Mouse (Mus musculus) neural tube, embryonic 12.5 days (tissue): ENCODE results near the gene Vrk1. TPM values are rescaled to one million over a fixed set of nuclear protein-coding genes. Genes with fewer than 3 reads are reported as not detected.

ENCODE experiments used
- ATAC-seq: fragments of 200-750 bp; cut with Nextera tagmentation; 2 replicates; pipeline ENCODE4 v1.8.0; 2017; ENCODE audit warnings: low read depth, mild to moderate bottlenecking, moderate TSS enrichment, moderate library complexity; ENCODE audit not compliant: low FRiP score
- H3K27ac ChIP-seq: fragments of 300-500 bp; sonication (generic); 2 replicates; pipeline ENCODE4 v1.5.1; 2016
- H3K27me3 ChIP-seq: fragments of 300-500 bp; sonication (generic); replicated peaks from 2 replicates; pipeline ENCODE4 v1.6.1; 2016; ENCODE audit warnings: mild to moderate bottlenecking
- H3K36me3 ChIP-seq: fragments of 300-500 bp; sonication (generic); 2 replicates; pipeline ENCODE4 v1.6.1; 2016; ENCODE audit warnings: mild to moderate bottlenecking
- H3K4me1 ChIP-seq: fragments of 300-500 bp; sonication (generic); 2 replicates; pipeline ENCODE4 v1.6.1; 2016
- H3K4me2 ChIP-seq: fragments of 300-500 bp; sonication (generic); replicated peaks from 2 replicates; pipeline ENCODE4 v1.6.1; 2016; ENCODE audit warnings: mild to moderate bottlenecking
- H3K4me3 ChIP-seq: fragments of 300-500 bp; sonication (generic); 2 replicates; pipeline ENCODE4 v1.5.1; 2016
- H3K9ac ChIP-seq: fragments of 300-500 bp; sonication (generic); 2 replicates; pipeline ENCODE4 v1.6.1; 2016; ENCODE audit warnings: mild to moderate bottlenecking
- H3K9me3 ChIP-seq: fragments of 300-500 bp; sonication (generic); 2 replicates; pipeline ENCODE4 v1.6.1; 2016; ENCODE audit warnings: mild to moderate bottlenecking
- WGBS: fragments of 180-500 bp; shearing (Covaris S2); methylation state at CpG from one replicate; pipeline ENCODE4 v1.1.7; 2016; 5-methylcytosine and 5-hydroxymethylcytosine counted together
- polyA plus RNA-seq: library from polyadenylated mRNA; unstranded; fragments of >200 nt; fragmentation: Nextera tagmentation; extraction: Ambion mirVana; gene quantifications from 2 replicates; pipeline ENCODE4 v1.2.1, GENCODE M21; 2016

Vrk1 gene
- polyA plus RNA-seq, 1 experiment from 2014 or later = 61.5 TPM

- H3K4me1 ChIP-seq = peaks cover 12% of the 10 kb centered on the region
- H3K4me2 ChIP-seq = no peak overlapping the region
- H3K9me3 ChIP-seq = no peaks in the 10 kb centered on the region
- no peak overlapping the region for H3K4me3 ChIP-seq
- 49% methylated on average over 10 of the region's 10 CpGs for WGBS
- no peak overlapping the region for H3K27ac ChIP-seq
- no peak for ATAC-seq
- H3K36me3 ChIP-seq = peaks cover under 1% of the 10 kb centered on the region
- no peaks in the 10 kb centered on the region for H3K27me3 ChIP-seq
- peak overlapping the region; percentile 6; the same call in 1 of the 2 replicates for H3K9ac ChIP-seq
Measured at GRCm38 (mm10) chr12:106071575-106072166, 61.6 kb downstream of the Vrk1 start.

DNA sequence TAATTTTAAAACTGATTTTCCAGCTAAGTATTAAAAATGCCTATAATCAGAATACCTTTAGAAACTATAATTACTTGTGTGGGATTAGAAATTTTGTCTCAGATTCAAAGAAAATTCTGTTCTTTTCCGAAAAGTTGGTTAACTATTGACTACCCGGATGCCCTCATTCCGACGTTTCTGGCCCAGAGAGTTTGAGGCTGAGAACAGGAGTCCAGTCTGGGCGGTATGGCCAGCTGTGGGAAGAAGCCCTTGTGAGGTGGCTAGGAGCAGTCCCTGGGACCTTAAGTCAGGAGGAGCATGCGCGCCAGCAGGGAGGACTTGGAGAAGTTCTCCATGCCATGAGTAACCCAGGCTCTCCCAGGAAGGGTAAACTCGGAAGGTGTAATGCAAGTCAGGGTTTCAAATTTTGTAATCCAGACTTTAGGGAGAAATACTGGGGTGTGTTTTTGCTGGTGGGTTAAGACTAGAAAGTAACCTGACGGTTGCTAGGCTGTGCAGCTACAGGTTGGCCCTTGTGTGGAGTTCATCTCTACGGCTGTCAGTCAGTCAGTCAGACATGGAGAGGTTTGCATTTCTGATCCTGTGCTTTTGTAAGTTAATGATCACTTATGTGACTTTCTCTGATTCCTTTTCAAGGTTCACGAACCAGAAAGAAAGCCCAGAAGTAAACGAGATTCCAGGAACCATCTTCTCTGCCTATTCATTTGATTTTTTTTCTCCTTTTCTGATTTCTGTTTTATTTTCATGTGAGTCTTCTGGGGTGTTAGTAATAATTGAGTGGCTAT is 64.5 kb downstream of the Vrk1 start:
- Histone ChIP-seq H3K4me2 (no peak overlapping the region), H3K9ac (no peak overlapping the region), H3K4me3 (no peak overlapping the region), H3K27ac (no peak overlapping the region), H3K9me3 (no peaks in the 10 kb centered on the region), H3K36me3 (no peaks in the 10 kb centered on the region), H3K4me1 (peaks cover 14% of the 10 kb centered on the region), H3K27me3 (peaks cover 3% of the 10 kb centered on the region; the same call in 1 of the 2 replicates)
- ATAC-seq = no peak
- WGBS = 89% methylated on average over 12 of the region's 12 CpGs

- H3K27me3 ChIP-seq = peaks cover 3% of the 10 kb centered on the region; the same call in 1 of the 2 replicates
- no peaks in the 10 kb centered on the region for H3K9me3 ChIP-seq
- no peak overlapping the region for H3K4me2 ChIP-seq
- H3K4me1 ChIP-seq = peaks cover 21% of the 10 kb centered on the region
- H3K9ac ChIP-seq = no peak overlapping the region
- no peak overlapping the region for H3K27ac ChIP-seq
- 92% methylated on average over 15 of the region's 15 CpGs for WGBS
- no peak for ATAC-seq
- no peak overlapping the region for H3K4me3 ChIP-seq
- no peaks in the 10 kb centered on the region for H3K36me3 ChIP-seq
Measured at GRCm38 (mm10) chr12:106076131-106076530, 66.1 kb downstream of the Vrk1 start.

DNA sequence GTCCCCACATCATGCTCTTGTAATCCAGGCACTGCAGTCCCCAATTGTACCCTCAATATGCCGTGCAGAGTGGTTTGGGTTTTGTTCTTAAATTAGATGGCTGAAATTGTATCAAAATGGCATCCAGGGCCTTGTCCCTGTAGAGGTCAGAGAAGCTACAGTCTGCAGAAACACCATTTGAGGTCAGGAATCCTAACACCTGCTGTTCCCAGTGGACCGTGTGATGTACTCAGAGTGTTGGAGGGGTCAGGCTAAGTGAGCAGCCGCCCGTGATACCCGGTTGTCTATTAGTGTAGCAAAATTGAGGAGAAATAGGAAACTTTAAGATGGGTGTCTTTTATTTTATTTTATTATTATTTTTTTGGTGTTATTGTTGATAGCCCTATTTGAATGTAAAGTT is 70.5 kb downstream of the Vrk1 start:
- ATAC-seq = peak; percentile 26; the same call in 1 of the 2 replicates
- H3K27ac ChIP-seq = no peak overlapping the region
- H3K4me2 ChIP-seq = peak overlapping the region; percentile 59
- H3K9me3 ChIP-seq = no peaks in the 10 kb centered on the region
- H3K9ac ChIP-seq = no peak overlapping the region
- H3K4me3 ChIP-seq = no peak overlapping the region
- no peaks in the 10 kb centered on the region for H3K36me3 ChIP-seq
- WGBS = 12% methylated on average over 5 of the region's 5 CpGs
- H3K27me3 ChIP-seq = peaks cover 9% of the 10 kb centered on the region; the same call in 1 of the 2 replicates
- peaks cover 37% of the 10 kb centered on the region for H3K4me1 ChIP-seq

DNA sequence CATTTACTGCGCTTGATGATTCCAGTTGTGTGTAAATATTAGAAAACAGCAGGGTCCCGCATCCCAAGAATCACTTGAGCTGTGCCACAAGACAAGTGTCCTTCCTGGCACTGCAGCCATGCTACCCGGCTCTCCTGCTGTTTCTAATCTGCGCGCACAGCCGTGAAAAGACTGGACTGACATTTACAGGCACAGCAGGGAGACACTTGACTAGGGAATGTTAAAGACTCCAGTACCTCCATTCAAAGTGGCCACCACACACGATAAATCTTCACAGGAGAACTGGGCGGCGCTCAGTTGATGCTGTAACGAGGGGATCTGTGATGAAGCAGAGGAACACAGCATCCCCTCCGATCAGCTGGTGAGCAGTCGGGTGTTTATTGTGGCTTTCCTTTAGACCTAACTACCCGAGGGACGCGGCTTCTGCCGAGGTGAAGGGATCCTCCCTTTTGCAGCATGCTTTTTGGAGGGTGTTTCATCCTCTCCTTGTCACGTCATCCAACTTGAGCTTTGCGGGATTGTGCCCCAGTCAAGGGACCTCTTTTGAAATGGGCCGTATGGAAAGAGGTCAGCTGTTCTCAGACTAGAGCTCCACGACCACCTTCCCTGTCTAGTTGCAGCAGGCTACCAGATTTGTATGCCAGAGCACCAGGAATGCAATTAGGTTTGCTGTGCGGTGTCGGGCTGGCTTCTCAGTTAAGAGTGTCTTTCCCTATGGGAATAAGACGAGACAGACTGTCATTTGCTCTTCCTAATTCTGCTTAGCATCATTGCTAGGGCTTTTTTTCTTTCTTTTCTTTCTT is 71.1 kb downstream of the Vrk1 start:
- peak; percentile 67 for ATAC-seq
- peak overlapping the region; percentile 46; the same call in 1 of the 2 replicates for H3K27ac ChIP-seq
- H3K9me3 ChIP-seq = no peaks in the 10 kb centered on the region
- peak overlapping the region; percentile 2; the same call in 1 of the 2 replicates for H3K4me3 ChIP-seq
- H3K4me2 ChIP-seq = peak overlapping the region; percentile 59
- H3K36me3 ChIP-seq = no peaks in the 10 kb centered on the region
- peaks cover 37% of the 10 kb centered on the region for H3K4me1 ChIP-seq
- peaks cover 9% of the 10 kb centered on the region; the same call in 1 of the 2 replicates for H3K27me3 ChIP-seq
- peak overlapping the region; percentile 30; the same call in 1 of the 2 replicates for H3K9ac ChIP-seq
- 6% methylated on average over 23 of the region's 23 CpGs for WGBS

DNA sequence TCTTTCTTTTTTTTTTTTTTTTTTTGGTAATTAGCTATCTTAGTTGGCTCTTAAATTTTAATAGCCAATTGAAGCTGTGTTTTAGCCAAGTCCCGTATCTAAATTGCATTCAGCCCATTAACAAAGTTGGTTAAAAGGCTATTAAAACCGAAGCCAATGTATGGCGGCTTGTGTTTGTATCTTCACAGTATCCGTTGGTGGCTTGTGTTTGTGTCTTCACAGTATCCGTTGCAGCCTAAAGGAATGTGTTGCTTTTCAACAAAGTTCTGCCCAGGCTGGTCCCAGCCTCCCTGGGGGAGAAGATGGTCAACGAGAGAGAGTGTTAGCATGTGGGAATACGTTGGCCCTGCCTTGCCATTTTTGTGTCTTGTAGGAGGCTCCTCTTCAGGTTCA is 71.7 kb downstream of the Vrk1 start:
- H3K27me3 ChIP-seq = peaks cover 9% of the 10 kb centered on the region; the same call in 1 of the 2 replicates
- no peak overlapping the region for H3K4me3 ChIP-seq
- WGBS = 37% methylated on average over 7 of the region's 7 CpGs
- no peak overlapping the region for H3K9ac ChIP-seq
- H3K36me3 ChIP-seq = no peaks in the 10 kb centered on the region
- ATAC-seq = no peak
- peaks cover 37% of the 10 kb centered on the region for H3K4me1 ChIP-seq
- H3K9me3 ChIP-seq = no peaks in the 10 kb centered on the region
- H3K4me2 ChIP-seq = peak overlapping the region; percentile 31; the same call in 1 of the 2 replicates
- H3K27ac ChIP-seq = no peak overlapping the region

- Histone ChIP-seq H3K36me3 (no peaks in the 10 kb centered on the region), H3K9me3 (no peaks in the 10 kb centered on the region), H3K4me1 (peaks cover 37% of the 10 kb centered on the region), H3K4me2 (peak overlapping the region; percentile 8; the same call in 1 of the 2 replicates), H3K9ac (no peak overlapping the region), H3K4me3 (no peak overlapping the region), H3K27ac (no peak overlapping the region), H3K27me3 (peaks cover 9% of the 10 kb centered on the region; the same call in 1 of the 2 replicates)
- WGBS = 33% methylated on average over 16 of the region's 16 CpGs
- 0 out of 2 replicates have a peak, but pooled peaks have one; percentile 35 for ATAC-seq
Measured at GRCm38 (mm10) chr12:106082191-106082957, 72.3 kb downstream of the Vrk1 start.

GRCm38 (mm10) chr12:106082958-106083381 is 72.9 kb downstream of the Vrk1 start:
- Histone ChIP-seq H3K9ac (no peak overlapping the region), H3K27me3 (peaks cover 9% of the 10 kb centered on the region; the same call in 1 of the 2 replicates), H3K9me3 (no peaks in the 10 kb centered on the region), H3K27ac (no peak overlapping the region), H3K4me3 (no peak overlapping the region), H3K4me2 (0 out of 2 replicates have a peak overlapping the region, but pooled peaks have one; percentile 8), H3K4me1 (peaks cover 37% of the 10 kb centered on the region), H3K36me3 (no peaks in the 10 kb centered on the region)
- 0 out of 2 replicates have a peak, but pooled peaks have one; percentile 26 for ATAC-seq
- WGBS = 35% methylated on average over 11 of the region's 11 CpGs

DNA sequence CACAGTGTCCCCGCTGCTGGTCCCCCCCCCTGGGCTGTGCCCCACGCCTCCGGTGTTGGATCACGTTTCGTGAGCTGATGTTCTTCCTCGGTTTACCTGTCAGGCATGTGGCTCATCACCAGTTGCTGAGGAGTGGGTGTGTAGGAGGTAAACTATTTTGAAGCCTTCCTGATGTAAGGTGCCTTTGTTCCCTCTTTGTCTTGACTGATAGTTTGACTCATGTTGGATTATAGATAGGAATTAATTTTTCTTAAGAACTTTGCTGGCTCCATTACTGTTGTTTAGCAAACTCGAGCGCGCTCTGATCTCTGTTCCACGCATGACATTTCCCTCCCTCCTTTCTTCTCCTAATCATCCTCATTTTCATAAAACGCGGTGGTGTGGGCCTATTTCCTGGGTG is 74.1 kb downstream of the Vrk1 start:
- Histone ChIP-seq H3K4me3 (no peak overlapping the region), H3K36me3 (no peaks in the 10 kb centered on the region), H3K9ac (no peak overlapping the region), H3K4me1 (peaks cover 37% of the 10 kb centered on the region), H3K9me3 (no peaks in the 10 kb centered on the region), H3K27me3 (peaks cover 6% of the 10 kb centered on the region; the same call in 1 of the 2 replicates), H3K4me2 (no peak overlapping the region), H3K27ac (no peak overlapping the region)
- 94% methylated on average over 12 of the region's 12 CpGs for WGBS
- no peak for ATAC-seq

DNA sequence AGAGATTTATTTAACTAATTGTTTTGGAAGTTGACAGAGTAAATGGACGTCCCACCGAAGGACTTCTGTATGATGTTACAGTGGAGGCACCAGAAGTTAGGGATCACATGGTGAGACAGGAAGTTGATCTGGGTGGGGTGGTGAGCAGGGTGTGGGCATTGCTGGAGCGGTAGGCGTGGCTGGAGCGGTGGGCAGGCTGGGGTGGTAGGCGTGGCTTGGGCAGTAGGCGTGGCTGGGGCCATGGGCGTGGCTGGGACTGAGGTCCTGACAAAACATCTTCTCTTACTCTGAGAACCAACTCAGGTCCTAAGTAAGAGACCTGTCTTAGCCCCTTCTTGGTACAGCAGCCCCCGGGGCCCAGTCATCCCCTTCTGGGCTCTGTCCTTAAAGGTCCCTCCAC is 84.8 kb downstream of the Vrk1 start:
- H3K36me3 ChIP-seq = no peaks in the 10 kb centered on the region
- WGBS = over 99% methylated on average over 9 of the region's 9 CpGs
- peaks cover 3% of the 10 kb centered on the region; the same call in 1 of the 2 replicates for H3K4me1 ChIP-seq
- no peaks in the 10 kb centered on the region for H3K9me3 ChIP-seq
- no peak for ATAC-seq
- H3K4me2 ChIP-seq = no peak overlapping the region
- no peak overlapping the region for H3K4me3 ChIP-seq
- no peaks in the 10 kb centered on the region for H3K27me3 ChIP-seq
- no peak overlapping the region for H3K9ac ChIP-seq
- no peak overlapping the region for H3K27ac ChIP-seq

DNA sequence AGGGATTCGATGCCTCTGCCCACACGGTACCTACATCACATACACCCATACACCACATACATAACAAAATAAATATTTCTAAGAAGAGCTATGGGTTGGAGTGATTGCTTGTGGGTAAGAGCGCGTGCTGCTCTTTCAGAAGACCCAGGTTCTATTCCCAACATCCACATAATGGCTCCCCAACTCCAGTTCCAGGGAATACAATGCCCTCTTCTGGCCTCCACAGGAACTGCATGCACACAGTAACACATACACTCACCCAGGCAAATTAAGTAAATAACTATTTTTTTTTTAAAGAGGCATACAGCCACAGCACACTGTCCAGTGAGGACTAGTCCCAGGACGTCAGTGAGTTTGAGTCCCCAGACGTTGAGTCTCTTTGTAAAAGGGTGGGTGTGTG is 92.0 kb downstream of the Vrk1 start:
- no peaks in the 10 kb centered on the region for H3K36me3 ChIP-seq
- no peak overlapping the region for H3K4me3 ChIP-seq
- H3K27ac ChIP-seq = no peak overlapping the region
- H3K4me1 ChIP-seq = peaks cover 10% of the 10 kb centered on the region; the same call in 1 of the 2 replicates
- no peak overlapping the region for H3K9ac ChIP-seq
- no peak overlapping the region for H3K4me2 ChIP-seq
- no peaks in the 10 kb centered on the region for H3K9me3 ChIP-seq
- no peaks in the 10 kb centered on the region for H3K27me3 ChIP-seq
- 95% methylated on average over 6 of the region's 6 CpGs for WGBS
- ATAC-seq = no peak
